Mouse (Mus musculus) liver, postnatal 0 days (tissue): ENCODE data around the gene Zdhhc1.

ENCODE experiments used
- CTCF ChIP-seq: sonication (generic); IDR thresholded peaks from 2 replicates; pipeline ENCODE4 v1.5.1; 2016; ENCODE audit warnings: antibody characterized with exemption, low read depth
- EP300 ChIP-seq: IDR thresholded peaks from 2 replicates; pipeline ENCODE4 v1.6.1; 2016; ENCODE audit warnings: antibody characterized with exemption, low read depth, mild to moderate bottlenecking

DNA sequence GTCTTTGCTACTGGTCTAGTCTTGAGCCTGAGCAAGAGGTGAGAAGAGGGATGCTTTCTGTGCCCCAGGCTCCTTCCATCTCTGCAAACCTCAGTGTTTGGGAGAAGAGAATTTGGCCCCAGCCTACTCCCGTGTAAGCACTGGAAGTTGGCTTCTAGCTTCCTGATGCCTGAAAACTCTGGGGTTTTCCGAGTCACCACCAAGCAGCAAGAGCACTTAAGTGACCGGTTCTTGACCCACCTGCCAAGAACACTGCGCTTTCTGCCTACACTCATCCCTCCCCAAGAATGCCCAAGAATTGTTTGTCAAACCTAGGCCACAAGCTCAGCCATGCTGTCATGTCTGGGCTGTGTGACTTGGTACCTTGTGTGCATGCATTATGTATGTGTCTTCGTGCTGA, 23.8 kb upstream of the Zdhhc1 start:
- TF ChIP-seq CTCF (no peak), EP300 (no peak)
